Mouse (Mus musculus): ENCODE data around the gene Itfg2. TPM values are rescaled to one million over a fixed set of nuclear protein-coding genes. Genes with fewer than 3 reads are reported as not detected.

Gene Itfg2
- polyA plus RNA-seq (2015; fragmentation: Nextera tagmentation; extraction: Ambion mirVana): 37.7 and 43.0 TPM in 2 replicates

DNA sequence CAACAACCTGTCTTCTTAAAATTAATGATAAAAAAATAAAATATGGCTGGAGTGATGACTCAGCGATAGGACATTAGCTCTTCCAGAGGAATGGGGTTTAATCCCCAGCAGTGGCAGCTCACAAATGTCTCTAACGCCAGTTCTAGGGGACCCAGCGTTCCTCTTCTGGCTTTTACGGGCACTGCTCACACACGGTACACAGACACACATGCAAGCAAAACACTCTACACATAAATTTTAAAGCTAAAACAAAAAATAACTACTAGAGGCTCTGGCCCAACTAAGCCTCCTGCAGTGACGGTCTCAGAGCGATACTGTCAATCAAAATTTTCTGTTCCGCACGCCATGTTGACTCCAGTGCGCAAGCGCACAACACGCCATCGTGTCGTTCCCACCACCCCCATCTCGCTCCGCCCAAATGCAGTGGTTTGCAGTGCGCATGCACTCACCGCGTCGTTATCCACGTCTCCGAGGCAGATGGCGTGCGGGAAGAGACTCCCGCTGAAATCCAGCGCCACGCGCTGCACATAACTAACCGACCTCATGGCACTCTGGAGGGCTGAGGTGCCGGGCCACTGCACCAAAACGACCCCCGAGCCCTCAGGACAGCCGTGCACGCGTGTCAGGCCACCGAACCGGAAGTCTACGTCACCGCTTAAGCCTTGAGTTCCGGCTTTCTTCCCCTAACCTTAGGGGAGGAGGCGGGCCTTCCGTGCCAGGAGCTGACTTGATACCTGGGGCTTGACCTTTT is at the start of gene Itfg2:
Itfg2 (minus strand) TSS at position 663 of the 751 bp plus-strand sequence.
- Histone ChIP-seq H3K4me1 (replicated peaks; ENCODE audit: control insufficient read depth, insufficient read depth, low read length) (peaks cover 7% of the 10 kb centered on the region), H3K36me3 (ENCODE audit: control insufficient read depth, insufficient read depth) (peaks cover 3% of the 10 kb centered on the region; the same call in 1 of the 2 replicates), H3K9ac (replicated peaks; ENCODE audit: low read depth, low read length) (peak within 1 kb of the TSS; percentile 81), H3K4me3 (replicated peaks; ENCODE audit: low read length) (peak within 1 kb of the TSS; percentile 78), H3K27ac (ENCODE audit: low read length) (peak within 1 kb of the TSS; percentile 98), H3K9me3 (ENCODE audit: control insufficient read depth, low read length) (no peaks in the 10 kb centered on the region), H3K4me2 (ENCODE audit: low read length) (peak within 1 kb of the TSS; percentile 73), H3K27me3 (replicated peaks; ENCODE audit: control insufficient read depth, insufficient read depth, low read length) (no peaks in the 10 kb centered on the region)
- WGBS: 0% methylated on average over 42 of the region's 42 CpGs
- ATAC-seq: peak; percentile 96

- Histone ChIP-seq H3K4me2 (ENCODE audit: low read length) (no peak overlapping the region), H3K9ac (replicated peaks; ENCODE audit: low read depth, low read length) (no peak overlapping the region), H3K27me3 (replicated peaks; ENCODE audit: control insufficient read depth, insufficient read depth, low read length) (no peaks in the 10 kb centered on the region), H3K27ac (ENCODE audit: low read length) (no peak overlapping the region), H3K4me1 (replicated peaks; ENCODE audit: control insufficient read depth, insufficient read depth, low read length) (no peaks in the 10 kb centered on the region), H3K36me3 (ENCODE audit: control insufficient read depth, insufficient read depth) (no peaks in the 10 kb centered on the region), H3K9me3 (ENCODE audit: control insufficient read depth, low read length) (no peaks in the 10 kb centered on the region), H3K4me3 (replicated peaks; ENCODE audit: low read length) (no peak overlapping the region)
- WGBS: 97% methylated on average over 6 of the region's 6 CpGs
- no peak for ATAC-seq
Observed at GRCm38 (mm10) chr6:128474112-128474511, 49.4 kb upstream of the Itfg2 start.

DNA sequence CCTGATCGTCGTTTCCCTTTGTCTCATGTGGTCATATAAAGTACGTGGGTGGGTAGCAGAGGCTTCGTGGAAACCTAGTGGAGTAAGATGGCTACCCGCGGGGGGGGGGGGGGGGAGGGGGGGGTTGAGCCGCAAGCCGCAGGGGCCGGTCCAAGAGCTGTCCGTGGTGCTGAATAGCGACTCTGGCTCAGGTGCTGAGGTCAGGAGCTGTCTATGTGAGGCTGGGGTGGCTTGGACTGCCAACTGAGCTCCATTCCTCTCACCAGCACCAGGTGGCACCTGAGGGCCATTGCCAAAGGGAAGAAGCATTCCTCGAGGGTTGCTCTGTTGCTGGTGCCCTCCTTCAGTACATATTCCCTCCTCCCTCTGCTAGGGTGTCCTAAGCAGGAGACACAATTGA is 44.7 kb upstream of the Itfg2 start:
- Histone ChIP-seq H3K9me3 (ENCODE audit: control insufficient read depth, low read length) (no peaks in the 10 kb centered on the region), H3K4me1 (replicated peaks; ENCODE audit: control insufficient read depth, insufficient read depth, low read length) (peaks cover 5% of the 10 kb centered on the region; the same call in 1 of the 2 replicates), H3K36me3 (ENCODE audit: control insufficient read depth, insufficient read depth) (no peaks in the 10 kb centered on the region), H3K4me3 (replicated peaks; ENCODE audit: low read length) (no peak overlapping the region), H3K9ac (replicated peaks; ENCODE audit: low read depth, low read length) (no peak overlapping the region), H3K4me2 (ENCODE audit: low read length) (no peak overlapping the region), H3K27me3 (replicated peaks; ENCODE audit: control insufficient read depth, insufficient read depth, low read length) (no peaks in the 10 kb centered on the region), H3K27ac (ENCODE audit: low read length) (no peak overlapping the region)
- 16% methylated on average over 8 of the region's 12 CpGs for WGBS
- ATAC-seq: no peak

DNA sequence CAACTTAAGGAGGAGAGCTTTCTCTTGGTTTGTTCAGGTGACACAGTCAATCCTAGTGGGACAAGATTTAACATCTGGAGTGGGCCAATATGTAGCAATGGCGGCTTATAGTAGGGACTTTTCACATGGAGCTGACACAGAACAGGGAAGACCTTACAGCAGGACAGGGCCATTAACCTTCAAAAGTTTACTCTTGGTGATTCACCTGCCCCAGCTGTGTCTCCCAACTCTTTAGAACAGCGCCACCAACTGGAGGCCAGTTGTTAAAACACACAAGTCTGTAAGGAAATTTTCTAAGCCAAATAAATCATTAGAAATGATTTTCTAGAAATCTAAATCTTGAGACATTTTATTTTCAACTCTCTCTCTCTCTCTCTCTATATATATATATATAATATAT is 42.6 kb upstream of the Itfg2 start:
- ATAC-seq: no peak
- no peaks in the 10 kb centered on the region for H3K27me3 ChIP-seq (replicated peaks; ENCODE audit: control insufficient read depth, insufficient read depth, low read length)
- H3K4me2 ChIP-seq (ENCODE audit: low read length): no peak overlapping the region
- no peaks in the 10 kb centered on the region for H3K9me3 ChIP-seq (ENCODE audit: control insufficient read depth, low read length)
- no peak overlapping the region for H3K9ac ChIP-seq (replicated peaks; ENCODE audit: low read depth, low read length)
- H3K4me3 ChIP-seq (replicated peaks; ENCODE audit: low read length): no peak overlapping the region
- H3K36me3 ChIP-seq (ENCODE audit: control insufficient read depth, insufficient read depth): no peaks in the 10 kb centered on the region
- WGBS: 51% methylated on average over 2 of the region's 2 CpGs
- peaks cover 5% of the 10 kb centered on the region; the same call in 1 of the 2 replicates for H3K4me1 ChIP-seq (replicated peaks; ENCODE audit: control insufficient read depth, insufficient read depth, low read length)
- H3K27ac ChIP-seq (ENCODE audit: low read length): no peak overlapping the region

GRCm38 (mm10) chr6:128466563-128466962 is 41.8 kb upstream of the Itfg2 start:
- Histone ChIP-seq H3K4me1 (replicated peaks; ENCODE audit: control insufficient read depth, insufficient read depth, low read length) (peaks cover 5% of the 10 kb centered on the region; the same call in 1 of the 2 replicates), H3K4me2 (ENCODE audit: low read length) (no peak overlapping the region), H3K9me3 (ENCODE audit: control insufficient read depth, low read length) (no peaks in the 10 kb centered on the region), H3K9ac (replicated peaks; ENCODE audit: low read depth, low read length) (no peak overlapping the region), H3K27ac (ENCODE audit: low read length) (no peak overlapping the region), H3K27me3 (replicated peaks; ENCODE audit: control insufficient read depth, insufficient read depth, low read length) (no peaks in the 10 kb centered on the region), H3K36me3 (ENCODE audit: control insufficient read depth, insufficient read depth) (no peaks in the 10 kb centered on the region), H3K4me3 (replicated peaks; ENCODE audit: low read length) (no peak overlapping the region)
- no peak for ATAC-seq
- 61% methylated on average over 3 of the region's 3 CpGs for WGBS

DNA sequence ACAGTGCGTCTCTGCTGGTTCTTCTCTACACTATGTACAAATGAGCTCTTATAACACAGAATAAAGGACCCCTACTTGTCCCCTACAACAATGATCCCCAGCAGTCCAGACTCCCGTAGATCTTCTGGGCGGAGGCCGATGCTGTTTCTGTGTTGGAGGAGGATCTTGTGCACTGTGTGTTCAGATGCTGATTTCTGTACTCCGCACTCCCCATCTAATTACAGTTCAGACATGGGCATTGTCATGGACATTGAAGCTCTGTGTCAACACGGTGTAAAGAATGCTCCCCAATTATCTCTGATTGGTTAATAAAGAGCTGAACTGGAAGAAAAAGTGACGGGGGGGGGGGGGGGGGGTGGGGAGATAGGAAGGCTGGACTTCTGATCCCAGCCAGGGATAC is 41.3 kb upstream of the Itfg2 start:
- 8% methylated on average over 6 of the region's 7 CpGs for WGBS
- H3K4me3 ChIP-seq (replicated peaks; ENCODE audit: low read length): no peak overlapping the region
- ATAC-seq: peak; percentile 75
- H3K36me3 ChIP-seq (ENCODE audit: control insufficient read depth, insufficient read depth): no peaks in the 10 kb centered on the region
- no peaks in the 10 kb centered on the region for H3K9me3 ChIP-seq (ENCODE audit: control insufficient read depth, low read length)
- H3K4me1 ChIP-seq (replicated peaks; ENCODE audit: control insufficient read depth, insufficient read depth, low read length): peaks cover 5% of the 10 kb centered on the region; the same call in 1 of the 2 replicates
- H3K9ac ChIP-seq (replicated peaks; ENCODE audit: low read depth, low read length): no peak overlapping the region
- no peaks in the 10 kb centered on the region for H3K27me3 ChIP-seq (replicated peaks; ENCODE audit: control insufficient read depth, insufficient read depth, low read length)
- H3K27ac ChIP-seq (ENCODE audit: low read length): no peak overlapping the region
- no peak overlapping the region for H3K4me2 ChIP-seq (ENCODE audit: low read length)

GRCm38 (mm10) chr6:128464996-128465395 is 40.3 kb upstream of the Itfg2 start:
- 79% methylated on average over 4 of the region's 4 CpGs for WGBS
- no peak overlapping the region for H3K27ac ChIP-seq (ENCODE audit: low read length)

GRCm38 (mm10) chr6:128461606-128462005 is 36.9 kb upstream of the Itfg2 start:
- no peaks in the 10 kb centered on the region for H3K9me3 ChIP-seq (ENCODE audit: control insufficient read depth, low read length)
- ATAC-seq: no peak
- H3K27me3 ChIP-seq (replicated peaks; ENCODE audit: control insufficient read depth, insufficient read depth, low read length): no peaks in the 10 kb centered on the region
- H3K9ac ChIP-seq (replicated peaks; ENCODE audit: low read depth, low read length): no peak overlapping the region
- H3K36me3 ChIP-seq (ENCODE audit: control insufficient read depth, insufficient read depth): no peaks in the 10 kb centered on the region
- no peak overlapping the region for H3K4me2 ChIP-seq (ENCODE audit: low read length)
- H3K4me1 ChIP-seq (replicated peaks; ENCODE audit: control insufficient read depth, insufficient read depth, low read length): peaks cover 5% of the 10 kb centered on the region; the same call in 1 of the 2 replicates
- H3K27ac ChIP-seq (ENCODE audit: low read length): no peak overlapping the region
- no peak overlapping the region for H3K4me3 ChIP-seq (replicated peaks; ENCODE audit: low read length)

More at GRCm38 (mm10) chr6:128464996-128465395, 40.3 kb upstream of the Itfg2 start:
- no peak overlapping the region for H3K9ac ChIP-seq (replicated peaks; ENCODE audit: low read depth, low read length)
- H3K4me3 ChIP-seq (replicated peaks; ENCODE audit: low read length): no peak overlapping the region
- H3K27me3 ChIP-seq (replicated peaks; ENCODE audit: control insufficient read depth, insufficient read depth, low read length): no peaks in the 10 kb centered on the region
- ATAC-seq: no peak
- H3K36me3 ChIP-seq (ENCODE audit: control insufficient read depth, insufficient read depth): no peaks in the 10 kb centered on the region
- no peak overlapping the region for H3K4me2 ChIP-seq (ENCODE audit: low read length)
- no peaks in the 10 kb centered on the region for H3K9me3 ChIP-seq (ENCODE audit: control insufficient read depth, low read length)
- peaks cover 5% of the 10 kb centered on the region; the same call in 1 of the 2 replicates for H3K4me1 ChIP-seq (replicated peaks; ENCODE audit: control insufficient read depth, insufficient read depth, low read length)

GRCm38 (mm10) chr6:128460729-128461503 is 36.2 kb upstream of the Itfg2 start:
- 72% methylated on average over 14 of the region's 14 CpGs for WGBS
- Histone ChIP-seq H3K9me3 (ENCODE audit: control insufficient read depth, low read length) (no peaks in the 10 kb centered on the region), H3K4me3 (replicated peaks; ENCODE audit: low read length) (no peak overlapping the region), H3K27ac (ENCODE audit: low read length) (no peak overlapping the region), H3K27me3 (replicated peaks; ENCODE audit: control insufficient read depth, insufficient read depth, low read length) (no peaks in the 10 kb centered on the region), H3K4me2 (ENCODE audit: low read length) (no peak overlapping the region), H3K36me3 (ENCODE audit: control insufficient read depth, insufficient read depth) (no peaks in the 10 kb centered on the region), H3K4me1 (replicated peaks; ENCODE audit: control insufficient read depth, insufficient read depth, low read length) (peaks cover 1% of the 10 kb centered on the region; the same call in 1 of the 2 replicates), H3K9ac (replicated peaks; ENCODE audit: low read depth, low read length) (no peak overlapping the region)
- ATAC-seq: no peak

All from forebrain, embryonic 16.5 days (tissue).